Mouse (Mus musculus): Measurements from ENCODE around the gene Gigyf2.

DNA sequence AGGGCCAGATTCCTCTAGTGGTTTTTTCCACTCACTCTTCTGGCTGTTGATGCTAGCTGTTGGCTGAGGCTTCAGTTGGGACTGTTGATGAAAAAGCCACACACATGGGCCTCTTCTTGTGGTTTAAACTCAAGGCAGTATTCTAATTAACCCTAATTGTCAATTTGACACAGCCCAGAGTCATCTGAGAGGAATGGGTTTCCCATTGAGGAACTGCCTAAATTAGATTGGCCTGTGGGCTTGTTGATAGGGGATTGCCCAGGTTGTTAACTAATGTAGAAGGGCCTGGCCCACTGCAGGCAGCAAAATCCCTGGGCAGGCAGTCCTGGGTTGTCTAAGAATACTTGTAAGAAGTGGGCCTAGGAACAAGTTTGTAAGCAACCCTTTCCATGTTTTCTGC lies 2.1 kb upstream of the Gigyf2 start:
- TF ChIP-seq RAD21 (IDR thresholded peaks at IDR 0.05; ENCODE audit: low read depth, low read length) = peak; percentile 3
- no peak for TF ChIP-seq USF2 (conservative IDR thresholded peaks at IDR 0.05; ENCODE audit: low read depth, low read length)
- peak; percentile 42; the same call in 1 of the 2 replicates for TF ChIP-seq UBTF (IDR thresholded peaks at IDR 0.05; ENCODE audit: low read depth, low read length)
